Mouse (Mus musculus): ENCODE measurements around the gene Vps36.

Vps36 gene

DNA sequence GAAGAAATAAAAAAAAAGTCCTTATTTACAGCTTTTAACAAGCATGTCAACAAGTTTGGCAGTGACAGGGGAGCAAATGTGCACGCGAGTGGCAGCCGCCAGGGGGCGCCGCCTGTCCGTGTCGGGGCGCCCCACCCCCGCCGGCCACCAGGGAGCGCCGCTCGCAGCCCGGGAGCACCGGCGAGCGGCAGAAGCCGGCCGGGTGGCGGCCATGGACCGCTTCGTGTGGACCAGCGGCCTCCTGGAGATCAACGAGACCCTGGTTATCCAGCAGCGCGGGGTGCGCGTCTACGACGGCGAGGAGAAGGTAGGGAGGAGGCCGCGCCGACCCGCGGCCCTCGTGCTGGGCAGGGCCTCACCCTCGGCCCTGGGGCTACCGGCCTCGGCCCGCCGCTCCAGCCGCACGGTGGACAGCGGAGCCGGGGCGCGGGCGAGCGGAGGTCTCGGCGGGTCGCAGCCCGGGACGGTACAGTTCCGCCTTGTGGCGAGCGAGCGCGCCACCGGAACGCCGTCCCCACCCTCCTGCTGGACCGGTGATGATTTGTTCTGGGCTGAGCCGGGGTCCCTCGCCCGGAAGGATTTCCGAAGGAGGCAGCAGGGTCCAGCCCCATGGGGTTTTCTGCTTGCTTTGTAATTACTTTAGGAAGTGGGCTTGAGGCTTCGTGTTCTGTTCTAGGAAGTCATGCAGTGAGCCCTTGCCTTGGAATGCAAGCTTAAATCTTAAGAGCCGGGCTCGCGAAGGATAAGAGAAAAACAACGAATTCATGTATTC, at the start of gene Vps36:
Gene Vps36 (plus strand): TSS at position 150 of the 772 bp plus-strand sequence.
- peak; percentile 49 for DNase-seq (ENCODE audit: low read depth)

- DNase-seq (ENCODE audit: low read depth), result no peak
Measured at GRCm38 (mm10) chr8:22143764-22144491, 48.7 kb upstream of the Vps36 start.

GRCm38 (mm10) chr8:22145831-22146230, 46.8 kb upstream of the Vps36 start:
- DNase-seq (ENCODE audit: low read depth), result no peak

GRCm38 (mm10) chr8:22147706-22148366, 44.8 kb upstream of the Vps36 start:
- no peak for DNase-seq (ENCODE audit: low read depth)

- DNase-seq (ENCODE audit: low read depth), result no peak
Measured at GRCm38 (mm10) chr8:22148367-22148740, 44.3 kb upstream of the Vps36 start.

- no peak for DNase-seq (ENCODE audit: low read depth)
Measured at GRCm38 (mm10) chr8:22149643-22150344, 42.8 kb upstream of the Vps36 start.

GRCm38 (mm10) chr8:22150345-22150663, 42.3 kb upstream of the Vps36 start:
- no peak for DNase-seq (ENCODE audit: low read depth)

GRCm38 (mm10) chr8:22162206-22162605, 30.4 kb upstream of the Vps36 start:
- no peak for DNase-seq (ENCODE audit: low read depth)

GRCm38 (mm10) chr8:22164431-22164830, 28.2 kb upstream of the Vps36 start:
- no peak for DNase-seq (ENCODE audit: low read depth)

- DNase-seq (ENCODE audit: low read depth), result no peak
Measured at GRCm38 (mm10) chr8:22165251-22166079, 27.1 kb upstream of the Vps36 start.

DNA sequence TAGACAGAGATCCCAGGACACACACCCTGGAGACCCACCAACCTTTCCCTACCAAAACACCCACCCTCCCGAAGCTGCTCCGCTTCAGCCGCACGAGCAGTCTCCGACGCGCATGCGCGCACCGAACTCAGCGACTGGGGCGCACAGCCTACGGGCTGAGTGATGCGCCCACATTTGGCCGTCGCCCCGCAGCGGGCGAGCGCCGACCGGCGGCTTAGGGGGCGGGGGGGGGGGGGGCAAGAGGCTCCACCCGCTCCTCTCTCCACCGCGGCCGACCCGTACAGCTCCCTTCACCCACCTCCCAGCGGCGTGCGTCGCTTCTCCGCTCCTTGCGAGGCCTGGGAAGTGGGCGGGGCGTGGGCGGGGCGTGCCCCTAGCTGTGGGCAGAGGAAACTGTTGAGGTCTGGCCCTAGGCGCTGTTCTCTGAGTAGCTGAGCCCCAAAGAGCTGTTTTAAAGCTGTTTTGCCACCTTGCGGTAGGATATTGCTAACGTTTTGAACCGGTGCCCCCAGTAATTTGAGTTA, 26.5 kb upstream of the Vps36 start, which contains the start of gene Nek3:
Gene Nek3 (minus strand): TSS at position 356 of the 524 bp plus-strand sequence.
- peak; percentile 83 for DNase-seq (ENCODE audit: low read depth)

DNA sequence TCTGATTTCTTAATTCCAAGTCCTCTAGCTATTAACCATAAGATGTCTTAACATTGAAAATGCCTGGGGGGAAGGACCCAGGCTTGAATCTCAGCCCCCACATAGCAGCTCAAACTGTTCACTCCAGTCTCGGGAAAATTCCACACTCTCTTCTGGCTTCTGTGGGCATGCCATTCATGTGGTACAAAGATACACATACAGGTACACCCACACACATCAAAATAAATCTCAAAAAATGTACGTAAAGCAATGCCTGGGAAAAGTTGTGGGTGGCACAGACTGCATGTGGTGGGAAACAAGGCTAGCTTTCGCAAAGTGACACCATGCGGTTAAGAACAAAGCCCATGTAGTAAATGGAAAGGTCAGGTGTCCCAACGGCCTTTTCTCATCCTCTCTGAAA, 23.4 kb upstream of the Vps36 start:
- DNase-seq (ENCODE audit: low read depth), result no peak

GRCm38 (mm10) chr8:22175966-22176365, 16.6 kb upstream of the Vps36 start:
- no peak for DNase-seq (ENCODE audit: low read depth)

GRCm38 (mm10) chr8:22184884-22185283, 7.7 kb upstream of the Vps36 start:
- no peak for DNase-seq (ENCODE audit: low read depth)

GRCm38 (mm10) chr8:22185431-22186397, 6.9 kb upstream of the Vps36 start, which contains the start of gene Ckap2:
Ckap2 (minus strand) TSS chr8:22185819.
- DNase-seq (ENCODE audit: low read depth), result peak; percentile 78

- no peak for DNase-seq (ENCODE audit: low read depth)
Measured at GRCm38 (mm10) chr8:22193432-22194010, 912 bp downstream of the Vps36 start.

DNA sequence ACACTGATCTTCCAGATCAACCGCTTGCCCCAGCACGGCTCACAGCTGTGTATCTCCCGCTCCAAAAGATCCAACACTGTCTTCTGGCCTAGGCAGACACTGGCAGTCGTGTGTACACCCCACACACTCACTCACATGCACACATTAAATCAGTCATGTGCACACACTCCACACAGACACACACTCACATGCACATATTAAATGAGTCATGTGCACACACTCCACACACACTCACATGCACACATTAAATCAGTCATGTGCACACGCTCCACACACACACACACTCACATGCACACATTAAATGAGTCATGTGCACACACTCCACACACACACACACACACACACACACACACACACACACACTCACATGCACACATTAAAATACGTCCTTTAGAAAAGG, 5.3 kb downstream of the Vps36 start:
- DNase-seq (ENCODE audit: low read depth), result no peak

- DNase-seq (ENCODE audit: low read depth), result no peak
Measured at GRCm38 (mm10) chr8:22199481-22199880, 6.9 kb downstream of the Vps36 start.

- DNase-seq (ENCODE audit: low read depth), result no peak
Measured at GRCm38 (mm10) chr8:22207535-22207934, 14.9 kb downstream of the Vps36 start.

DNA sequence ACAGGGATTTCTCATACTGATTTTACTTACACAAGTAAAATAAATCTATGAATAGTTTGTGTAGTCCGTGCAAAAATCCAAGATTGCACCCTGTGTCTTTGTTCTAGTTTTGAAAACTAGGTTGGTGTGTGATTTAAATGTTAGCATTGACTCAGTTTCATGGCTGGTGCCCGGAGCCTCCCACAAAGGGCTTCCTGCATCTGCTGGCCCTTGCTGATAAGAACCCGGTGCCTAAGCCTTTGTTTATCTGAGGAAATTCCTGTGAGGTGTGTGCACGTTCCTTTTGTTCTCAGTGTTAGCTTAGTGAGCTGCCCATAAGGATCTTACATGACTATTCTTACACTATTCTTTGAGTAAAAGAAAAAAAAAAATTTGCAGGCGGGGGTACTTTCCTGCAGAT, 16.4 kb downstream of the Vps36 start:
- DNase-seq (ENCODE audit: low read depth), result no peak
